Mouse (Mus musculus) myocyte (in vitro differentiated cells): ENCODE measurements at regions not wholly inside any gene's neighbourhood (a gene's known extent, or its start where the extent isn't known, plus 50 kb on each side); places are given as distances from the start of the nearest gene placed in this dataset.

Source experiments
- H3K27me3 ChIP-seq: one replicate; pipeline ENCODE4 v1.6.1; 2011; ENCODE audit not compliant: control insufficient read depth, insufficient read depth, insufficient read length
- H3K36me3 ChIP-seq: one replicate; pipeline ENCODE4 v1.6.1; 2011; ENCODE audit not compliant: control insufficient read depth, insufficient read depth
- H3K4me2 ChIP-seq: one replicate; pipeline ENCODE4 v1.6.1; 2011; ENCODE audit warnings: low read depth, control low read depth
- H3K4me3 ChIP-seq: one replicate; pipeline ENCODE4 v1.5.1; 2011; ENCODE audit warnings: mild to moderate bottlenecking, control low read depth, moderate library complexity
- H3K79me2 ChIP-seq: one replicate; pipeline ENCODE4 v1.6.1; 2011; ENCODE audit not compliant: control insufficient read depth, insufficient read depth
- H3ac ChIP-seq: one replicate; pipeline ENCODE4 v1.6.1; 2011; ENCODE audit not compliant: control insufficient read depth, insufficient read length
- CEBPB ChIP-seq: IDR thresholded peaks from 2 replicates; pipeline ENCODE4 v1.6.1; 2011; ENCODE audit warnings: mild to moderate bottlenecking, moderate library complexity; ENCODE audit not compliant: poor library complexity, insufficient read depth, severe bottlenecking
- E2F4 ChIP-seq: IDR thresholded peaks from one replicate; pipeline ENCODE4 v1.6.1; 2011; ENCODE audit warnings: mild to moderate bottlenecking, control low read depth, moderate library complexity; ENCODE audit not compliant: insufficient read depth
- MAX ChIP-seq: IDR thresholded peaks from one replicate; pipeline ENCODE4 v1.6.1; 2011; ENCODE audit warnings: low read depth, mild to moderate bottlenecking, control low read depth
- MYOD1 ChIP-seq, 3 experiments: IDR thresholded peaks; one replicate each; pipeline ENCODE4 v1.6.1; 2011; ENCODE audit warnings: control low read depth in 2 of 3, low read depth in 2 of 3, mild to moderate bottlenecking in 2 of 3, moderate library complexity in 1 of 3; ENCODE audit not compliant: insufficient read length in 2 of 3, control insufficient read depth in 1 of 3
- MYOG ChIP-seq, 3 experiments: IDR thresholded peaks; one replicate each; pipeline ENCODE4 v1.6.1; 2011; ENCODE audit warnings: control low read depth in 2 of 3, low read depth in 2 of 3, mild to moderate bottlenecking in 2 of 3; ENCODE audit not compliant: insufficient read length in 2 of 3, control insufficient read depth in 1 of 3, insufficient read depth in 1 of 3
- POLR2A ChIP-seq: IDR thresholded peaks from one replicate; pipeline ENCODE4 v1.6.1; 2011; ENCODE audit warnings: low read depth, mild to moderate bottlenecking, control low read depth, moderate library complexity; ENCODE audit not compliant: insufficient read length
- POLR2AphosphoS2 ChIP-seq: IDR thresholded peaks from one replicate; pipeline ENCODE4 v1.6.1; 2011; ENCODE audit warnings: low read depth, control low read depth; ENCODE audit not compliant: insufficient read length
- REST ChIP-seq: IDR thresholded peaks from one replicate; pipeline ENCODE4 v1.6.1; 2011; ENCODE audit warnings: mild to moderate bottlenecking, control low read depth, moderate library complexity; ENCODE audit not compliant: insufficient read depth, insufficient read length
- SRF ChIP-seq: IDR thresholded peaks from one replicate; pipeline ENCODE4 v1.6.1; 2011; ENCODE audit warnings: low read depth; ENCODE audit not compliant: control insufficient read depth, insufficient read length
- TCF12 ChIP-seq: IDR thresholded peaks from one replicate; pipeline ENCODE4 v1.6.1; 2011; ENCODE audit warnings: mild to moderate bottlenecking, control low read depth; ENCODE audit not compliant: poor library complexity, insufficient read depth, severe bottlenecking
- TCF3 ChIP-seq: IDR thresholded peaks from one replicate; pipeline ENCODE4 v1.6.1; 2011; ENCODE audit warnings: low read depth, control low read depth; ENCODE audit not compliant: insufficient read length
- USF1 ChIP-seq: IDR thresholded peaks from one replicate; pipeline ENCODE4 v1.6.1; 2011; ENCODE audit warnings: low read depth, mild to moderate bottlenecking, control low read depth, moderate library complexity

GRCm38 (mm10) chr3:149767847-149768421 is 777.6 kb upstream of the Adgrl2 start:
- no peak overlapping the region for H3ac ChIP-seq
- H3K4me3 ChIP-seq, result no peak overlapping the region
- no peaks in the 10 kb centered on the region for H3K79me2 ChIP-seq
- TF ChIP-seq MYOD1 (IDR thresholded peaks at IDR 0.05; ENCODE audit: control insufficient read depth in 1 of 3, insufficient read length in 2 of 3, low read depth in 2 of 3) (no peak), POLR2AphosphoS2 (no peak), E2F4 (no peak)
- no peak overlapping the region for H3K4me2 ChIP-seq
- no peaks in the 10 kb centered on the region for H3K27me3 ChIP-seq
- no peaks in the 10 kb centered on the region for H3K36me3 ChIP-seq

GRCm38 (mm10) chr3:149761245-149761644 is 770.9 kb upstream of the Adgrl2 start:
- no peak overlapping the region for H3K4me2 ChIP-seq
- H3K4me3 ChIP-seq, result no peak overlapping the region
- no peak for TF ChIP-seq TCF12
- TF ChIP-seq MYOD1 (IDR thresholded peaks at IDR 0.05; ENCODE audit: control insufficient read depth in 1 of 3, insufficient read length in 2 of 3, low read depth in 2 of 3), result no peak
- no peak for TF ChIP-seq MYOG (IDR thresholded peaks at IDR 0.05; ENCODE audit: control insufficient read depth in 1 of 3, insufficient read depth in 1 of 3, insufficient read length in 2 of 3, low read depth in 2 of 3)
- TF ChIP-seq E2F4, result no peak
- TF ChIP-seq TCF3, result no peak
- TF ChIP-seq POLR2AphosphoS2, result no peak
- TF ChIP-seq REST, result no peak
- no peak for TF ChIP-seq MAX
- no peaks in the 10 kb centered on the region for H3K27me3 ChIP-seq
- no peak overlapping the region for H3ac ChIP-seq
- no peaks in the 10 kb centered on the region for H3K36me3 ChIP-seq
- H3K79me2 ChIP-seq, result no peaks in the 10 kb centered on the region

- H3ac ChIP-seq, result no peak overlapping the region
- H3K4me3 ChIP-seq, result no peak overlapping the region
Observed at GRCm38 (mm10) chr3:149757910-149758592, 767.7 kb upstream of the Adgrl2 start.

GRCm38 (mm10) chr3:149736069-149736468 is 745.7 kb upstream of the Adgrl2 start:
- H3K4me3 ChIP-seq, result no peak overlapping the region
- no peak overlapping the region for H3ac ChIP-seq
- no peak overlapping the region for H3K4me2 ChIP-seq
- no peaks in the 10 kb centered on the region for H3K36me3 ChIP-seq
- no peaks in the 10 kb centered on the region for H3K27me3 ChIP-seq
- H3K79me2 ChIP-seq, result no peaks in the 10 kb centered on the region
- TF ChIP-seq MAX, result no peak
- no peak for TF ChIP-seq MYOD1 (IDR thresholded peaks at IDR 0.05; ENCODE audit: control insufficient read depth in 1 of 3, insufficient read length in 2 of 3, low read depth in 2 of 3)
- no peak for TF ChIP-seq CEBPB
- TF ChIP-seq MYOG (IDR thresholded peaks at IDR 0.05; ENCODE audit: control insufficient read depth in 1 of 3, insufficient read depth in 1 of 3, insufficient read length in 2 of 3, low read depth in 2 of 3), result no peak
- no peak for TF ChIP-seq POLR2AphosphoS2
- no peak for TF ChIP-seq E2F4
- TF ChIP-seq USF1, result no peak
- TF ChIP-seq TCF12, result no peak
- TF ChIP-seq POLR2A, result no peak
- TF ChIP-seq TCF3, result no peak
- no peak for TF ChIP-seq SRF

More at GRCm38 (mm10) chr3:149757910-149758592, 767.7 kb upstream of the Adgrl2 start:
- Histone ChIP-seq H3K27me3 (no peaks in the 10 kb centered on the region), H3K79me2 (no peaks in the 10 kb centered on the region), H3K36me3 (no peaks in the 10 kb centered on the region), H3K4me2 (no peak overlapping the region)
- TF ChIP-seq TCF3 (no peak), POLR2A (no peak), MAX (no peak), USF1 (no peak), CEBPB (no peak), TCF12 (no peak), REST (no peak), SRF (no peak), POLR2AphosphoS2 (no peak), MYOD1 (IDR thresholded peaks at IDR 0.05; ENCODE audit: control insufficient read depth in 1 of 3, insufficient read length in 2 of 3, low read depth in 2 of 3) (no peak), E2F4 (no peak), MYOG (IDR thresholded peaks at IDR 0.05; ENCODE audit: control insufficient read depth in 1 of 3, insufficient read depth in 1 of 3, insufficient read length in 2 of 3, low read depth in 2 of 3) (no peak)

- H3K36me3 ChIP-seq, result no peaks in the 10 kb centered on the region
- no peak overlapping the region for H3K4me3 ChIP-seq
- H3ac ChIP-seq, result no peak overlapping the region
- no peaks in the 10 kb centered on the region for H3K27me3 ChIP-seq
- TF ChIP-seq MAX, result no peak
- TF ChIP-seq POLR2AphosphoS2, result no peak
- TF ChIP-seq TCF3, result no peak
- no peak for TF ChIP-seq SRF
- no peak for TF ChIP-seq POLR2A
- no peak for TF ChIP-seq USF1
- TF ChIP-seq CEBPB, result no peak
- no peak for TF ChIP-seq MYOG (IDR thresholded peaks at IDR 0.05; ENCODE audit: control insufficient read depth in 1 of 3, insufficient read depth in 1 of 3, insufficient read length in 2 of 3, low read depth in 2 of 3)
- H3K79me2 ChIP-seq, result no peaks in the 10 kb centered on the region
- no peak overlapping the region for H3K4me2 ChIP-seq
Observed at GRCm38 (mm10) chr3:149726212-149726611, 735.9 kb upstream of the Adgrl2 start.
